Mouse (Mus musculus) G1E (cell line): ENCODE results near the gene Adgrg6. TPM values are rescaled to one million over a fixed set of nuclear protein-coding genes. Genes with fewer than 3 reads are reported as not detected.

Experiments
- ATAC-seq: 2 replicates; pipeline ENCODE4 v1.8.0; 2016; ENCODE audit warnings: mild to moderate bottlenecking; ENCODE audit not compliant: insufficient number of reproducible peaks, poor library complexity, low FRiP score, severe bottlenecking; ENCODE audit errors: extremely low read depth
- DNase-seq: peaks from one replicate; pipeline ENCODE4 v3.0.0; 2012; ENCODE audit warnings: low spot score
- H3K27me3 ChIP-seq: 2 replicates; pipeline ENCODE4 v1.6.1; 2012; ENCODE audit warnings: mild to moderate bottlenecking, low read length, inconsistent platforms; ENCODE audit not compliant: insufficient read depth
- H3K36me3 ChIP-seq: replicated peaks from 2 replicates; pipeline ENCODE3; 2012; ENCODE audit warnings: mild to moderate bottlenecking, inconsistent platforms
- H3K4me1 ChIP-seq: 2 replicates; pipeline ENCODE4 v1.6.1; 2012; ENCODE audit warnings: low read depth, low read length, inconsistent platforms, mixed read lengths; ENCODE audit not compliant: insufficient read depth
- H3K4me3 ChIP-seq: 2 replicates; pipeline ENCODE4 v1.5.1; 2012; ENCODE audit warnings: low read depth, mild to moderate bottlenecking, inconsistent platforms, low read length, moderate library complexity, mixed read lengths
- H3K9me3 ChIP-seq: replicated peaks from 2 replicates; pipeline ENCODE4 v1.6.1; 2012; ENCODE audit warnings: inconsistent platforms
- CTCF ChIP-seq: IDR thresholded peaks from 2 replicates; pipeline ENCODE4 v1.5.1; 2012; ENCODE audit warnings: low read depth, low read length, inconsistent platforms, mixed read lengths
- GATA1 ChIP-seq: IDR thresholded peaks from 2 replicates; pipeline ENCODE4 v1.6.1; 2012; ENCODE audit warnings: borderline replicate concordance, low read length, inconsistent platforms, mixed read lengths
- GATA2 ChIP-seq: IDR thresholded peaks from 2 replicates; pipeline ENCODE4 v1.6.1; 2012; ENCODE audit warnings: low read depth, low read length, inconsistent platforms, borderline replicate concordance
- POLR2AphosphoS5 ChIP-seq: IDR thresholded peaks from 2 replicates; pipeline ENCODE4 v1.6.1; 2012; ENCODE audit warnings: low read depth, low read length, inconsistent platforms; ENCODE audit not compliant: insufficient replicate concordance
- TAL1 ChIP-seq: conservative IDR thresholded peaks from 2 replicates; pipeline ENCODE4 v1.6.1; 2012; ENCODE audit warnings: low read depth, low read length, inconsistent platforms, mixed read lengths
- polyA plus RNA-seq: library from polyadenylated mRNA; stranded (reverse); fragments of >175 nt; gene quantifications from 2 replicates; pipeline ENCODE4 v1.2.3, GENCODE M21; 2012
- total RNA-seq, 2 experiments: library from RNA; stranded (forward) in 1 of 2; stranded (reverse) in 1 of 2; fragments of 200-1000 nt in 1 of 2; fragments of >200 nt in 1 of 2; fragmentation: Nextera tagmentation in 1 of 2; gene quantifications; 2 replicates each; pipeline ENCODE4 v1.2.3; 2014 to 2017

The Adgrg6 gene
- total and polyA plus RNA-seq, 3 experiments, result 0.16 TPM; not detected in 2

GRCm38 (mm10) chr10:14460933-14461514, 84.4 kb downstream of the Adgrg6 start:
- no peak for DNase-seq
- H3K4me3 ChIP-seq, result no peak overlapping the region
- TF ChIP-seq GATA1 (no peak), GATA2 (no peak)
- H3K4me1 ChIP-seq, result no peaks in the 10 kb centered on the region
- H3K9me3 ChIP-seq, result no peaks in the 10 kb centered on the region
- ATAC-seq, result no peak
- peaks cover 11% of the 10 kb centered on the region for H3K27me3 ChIP-seq
- H3K36me3 ChIP-seq, result no peaks in the 10 kb centered on the region

- ATAC-seq (no peak), DNase-seq (no peak)
- Histone ChIP-seq H3K4me1 (no peaks in the 10 kb centered on the region), H3K4me3 (no peak overlapping the region), H3K9me3 (no peaks in the 10 kb centered on the region), H3K36me3 (no peaks in the 10 kb centered on the region), H3K27me3 (peaks cover 11% of the 10 kb centered on the region)
- TF ChIP-seq CTCF, result no peak
- no peak for TF ChIP-seq GATA2
- no peak for TF ChIP-seq TAL1
- no peak for TF ChIP-seq GATA1
- no peak for TF ChIP-seq POLR2AphosphoS5
Observed at GRCm38 (mm10) chr10:14460252-14460932, 85.1 kb downstream of the Adgrg6 start.

GRCm38 (mm10) chr10:14459819-14460218, 85.6 kb downstream of the Adgrg6 start:
- TF ChIP-seq GATA1, result no peak
- Histone ChIP-seq H3K9me3 (no peaks in the 10 kb centered on the region), H3K4me3 (no peak overlapping the region), H3K27me3 (peaks cover 11% of the 10 kb centered on the region), H3K4me1 (no peaks in the 10 kb centered on the region), H3K36me3 (no peaks in the 10 kb centered on the region)
- ATAC-seq (no peak), DNase-seq (no peak)

- no peak for TF ChIP-seq TAL1
- TF ChIP-seq POLR2AphosphoS5, result no peak
- no peak for TF ChIP-seq GATA2
- no peak for TF ChIP-seq GATA1
- Histone ChIP-seq H3K36me3 (no peaks in the 10 kb centered on the region), H3K27me3 (peaks cover 11% of the 10 kb centered on the region), H3K4me1 (no peaks in the 10 kb centered on the region), H3K4me3 (no peak overlapping the region), H3K9me3 (no peaks in the 10 kb centered on the region)
- DNase-seq, result no peak
- ATAC-seq, result no peak
Observed at GRCm38 (mm10) chr10:14459330-14459729, 86.1 kb downstream of the Adgrg6 start.

- TF ChIP-seq GATA2 (no peak), TAL1 (no peak), GATA1 (no peak), CTCF (no peak), POLR2AphosphoS5 (no peak)
- no peak for DNase-seq
- Histone ChIP-seq H3K4me1 (no peaks in the 10 kb centered on the region), H3K27me3 (peaks cover 11% of the 10 kb centered on the region), H3K36me3 (no peaks in the 10 kb centered on the region), H3K9me3 (no peaks in the 10 kb centered on the region), H3K4me3 (no peak overlapping the region)
- ATAC-seq, result no peak
Observed at GRCm38 (mm10) chr10:14454481-14454880, 91.0 kb downstream of the Adgrg6 start.

GRCm38 (mm10) chr10:14451811-14452210, 93.6 kb downstream of the Adgrg6 start:
- no peaks in the 10 kb centered on the region for H3K27me3 ChIP-seq
- H3K4me1 ChIP-seq, result peaks cover 3% of the 10 kb centered on the region; the same call in 1 of the 2 replicates
- no peaks in the 10 kb centered on the region for H3K36me3 ChIP-seq
- DNase-seq (peak; percentile 5), ATAC-seq (peak; percentile 54)
- no peaks in the 10 kb centered on the region for H3K9me3 ChIP-seq
- no peak overlapping the region for H3K4me3 ChIP-seq
- TF ChIP-seq CTCF (no peak), POLR2AphosphoS5 (no peak), GATA2 (no peak), GATA1 (no peak), TAL1 (no peak)

- H3K36me3 ChIP-seq, result no peaks in the 10 kb centered on the region
- H3K9me3 ChIP-seq, result no peaks in the 10 kb centered on the region
- TF ChIP-seq POLR2AphosphoS5, result no peak
- peak; percentile 28; the same call in 1 of the 2 replicates for TF ChIP-seq CTCF
- no peak for TF ChIP-seq GATA2
- TF ChIP-seq TAL1, result no peak
- no peak for TF ChIP-seq GATA1
- ATAC-seq (no peak), DNase-seq (no peak)
- H3K4me3 ChIP-seq, result no peak overlapping the region
- H3K4me1 ChIP-seq, result peaks cover 17% of the 10 kb centered on the region
- H3K27me3 ChIP-seq, result no peaks in the 10 kb centered on the region
Observed at GRCm38 (mm10) chr10:14450073-14450472, 95.4 kb downstream of the Adgrg6 start.
